Mouse (Mus musculus) small intestine, adult 2 months (tissue): ENCODE data around the gene Hsf2bp.

ENCODE experiments used
- CTCF ChIP-seq: fragments of 200-500 bp; IDR thresholded peaks from 2 replicates; pipeline ENCODE4 v1.5.1; 2012; ENCODE audit warnings: low read depth, mild to moderate bottlenecking, control low read depth, inconsistent platforms, low read length, moderate library complexity, mixed read lengths; ENCODE audit not compliant: insufficient replicate concordance, insufficient read length; ENCODE audit errors: extremely low read depth
- POLR2A ChIP-seq: fragments of 200-500 bp; IDR thresholded peaks from 2 replicates; pipeline ENCODE4 v1.6.1; 2012; ENCODE audit warnings: low read depth, mild to moderate bottlenecking, control low read depth, inconsistent platforms, low read length, moderate library complexity

DNA sequence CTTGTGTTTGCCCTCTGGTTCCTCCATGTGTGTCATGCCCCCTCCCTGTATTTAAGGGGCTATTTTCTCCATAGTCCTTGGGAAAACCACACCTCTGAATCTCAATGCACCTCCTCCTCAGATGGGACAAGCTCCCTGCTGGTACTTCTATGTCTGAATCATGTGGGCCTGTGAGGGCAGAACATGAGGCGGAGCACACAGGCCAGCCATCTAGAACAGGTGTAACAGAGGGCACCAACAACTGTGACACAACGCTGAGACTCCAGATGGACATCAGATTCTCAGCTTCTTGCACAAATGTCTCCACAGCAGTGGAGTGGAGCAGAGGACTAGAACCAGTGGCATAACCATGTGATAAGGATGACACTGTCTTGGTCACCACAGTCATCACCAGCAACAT is 65.3 kb downstream of the Hsf2bp start:
- TF ChIP-seq CTCF: no peak
- TF ChIP-seq POLR2A: no peak
